Mouse (Mus musculus) forebrain, embryonic 12.5 days (tissue): ENCODE measurements at regions not wholly inside any gene's neighbourhood (a gene's known extent, or its start where the extent isn't known, plus 50 kb on each side); places are given as distances from the start of the nearest gene placed in this dataset.
A peak's percentile ranks its signal among the peaks of the same experiment; 100 is the strongest.

ENCODE experiments used
- ATAC-seq: fragments of 200-750 bp; cut with Nextera tagmentation; 2 replicates; pipeline ENCODE4 v1.8.0; 2017; ENCODE audit warnings: moderate TSS enrichment; ENCODE audit not compliant: low FRiP score
- H3K27ac ChIP-seq: fragments of 300-500 bp; sonication (generic); 2 replicates; pipeline ENCODE4 v1.5.1; 2016; ENCODE audit warnings: mild to moderate bottlenecking
- H3K27me3 ChIP-seq: fragments of 300-500 bp; sonication (generic); 2 replicates; pipeline ENCODE4 v1.6.1; 2016; ENCODE audit warnings: mild to moderate bottlenecking
- H3K36me3 ChIP-seq: fragments of 300-500 bp; sonication (generic); replicated peaks from 2 replicates; pipeline ENCODE4 v1.6.1; 2016; ENCODE audit warnings: mild to moderate bottlenecking
- H3K4me1 ChIP-seq: fragments of 300-500 bp; sonication (generic); 2 replicates; pipeline ENCODE4 v1.6.1; 2016
- H3K4me2 ChIP-seq: fragments of 300-500 bp; sonication (generic); 2 replicates; pipeline ENCODE4 v1.6.1; 2016; ENCODE audit warnings: mild to moderate bottlenecking, moderate library complexity
- H3K4me3 ChIP-seq: fragments of 300-500 bp; sonication (generic); replicated peaks from 2 replicates; pipeline ENCODE4 v1.5.1; 2016; ENCODE audit warnings: mild to moderate bottlenecking
- H3K9ac ChIP-seq: fragments of 300-500 bp; sonication (generic); 2 replicates; pipeline ENCODE4 v1.6.1; 2016; ENCODE audit warnings: mild to moderate bottlenecking
- H3K9me3 ChIP-seq: fragments of 300-500 bp; sonication (generic); 2 replicates; pipeline ENCODE4 v1.6.1; 2016
- WGBS: fragments of 180-500 bp; shearing (Covaris S2); methylation state at CpG from one replicate; pipeline ENCODE4 v1.1.7; 2016; 5-methylcytosine and 5-hydroxymethylcytosine counted together

- peak; percentile 1; the same call in 1 of the 2 replicates for ATAC-seq
- no peaks in the 10 kb centered on the region for H3K27me3 ChIP-seq
- WGBS = under 1% methylated on average over 31 of the region's 31 CpGs
These were observed 63.5 kb upstream of the Ak4 start for GRCm38 (mm10) chr4:101355431-101356092.

DNA sequence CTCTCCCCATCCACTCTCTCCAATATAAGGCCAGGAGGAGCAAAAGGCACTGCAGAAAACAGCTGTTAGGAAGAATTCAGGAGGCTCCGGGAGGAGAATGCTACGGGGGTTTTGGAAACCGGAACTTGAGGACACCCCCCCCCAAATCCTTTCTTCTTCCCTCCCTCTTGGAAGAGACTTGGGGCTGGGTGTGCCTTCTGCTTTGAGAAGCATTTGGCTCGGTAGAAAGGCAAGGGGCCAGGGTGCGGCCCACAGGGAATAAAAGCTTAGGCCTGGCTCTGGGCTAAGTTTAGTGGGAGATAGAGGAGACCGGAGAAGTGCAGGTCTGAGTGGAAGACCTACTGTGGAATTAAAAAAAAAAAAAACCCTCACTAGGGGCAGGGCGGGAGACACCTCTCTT lies 64.1 kb upstream of the Ak4 start:
- Histone ChIP-seq H3K36me3 (no peaks in the 10 kb centered on the region), H3K4me1 (peaks cover 31% of the 10 kb centered on the region), H3K27me3 (no peaks in the 10 kb centered on the region), H3K4me3 (peak overlapping the region; percentile 84), H3K9ac (peak overlapping the region; percentile 94), H3K27ac (no peak overlapping the region), H3K4me2 (peak overlapping the region; percentile 86), H3K9me3 (no peaks in the 10 kb centered on the region)
- 13% methylated on average over 7 of the region's 7 CpGs for WGBS
- no peak for ATAC-seq

More at GRCm38 (mm10) chr4:101355431-101356092, 63.5 kb upstream of the Ak4 start:
- Histone ChIP-seq H3K36me3 (no peaks in the 10 kb centered on the region), H3K4me2 (peak overlapping the region; percentile 86), H3K9ac (peak overlapping the region; percentile 94), H3K4me3 (peak overlapping the region; percentile 84), H3K27ac (peak overlapping the region; percentile 96), H3K4me1 (peaks cover 31% of the 10 kb centered on the region), H3K9me3 (no peaks in the 10 kb centered on the region)

DNA sequence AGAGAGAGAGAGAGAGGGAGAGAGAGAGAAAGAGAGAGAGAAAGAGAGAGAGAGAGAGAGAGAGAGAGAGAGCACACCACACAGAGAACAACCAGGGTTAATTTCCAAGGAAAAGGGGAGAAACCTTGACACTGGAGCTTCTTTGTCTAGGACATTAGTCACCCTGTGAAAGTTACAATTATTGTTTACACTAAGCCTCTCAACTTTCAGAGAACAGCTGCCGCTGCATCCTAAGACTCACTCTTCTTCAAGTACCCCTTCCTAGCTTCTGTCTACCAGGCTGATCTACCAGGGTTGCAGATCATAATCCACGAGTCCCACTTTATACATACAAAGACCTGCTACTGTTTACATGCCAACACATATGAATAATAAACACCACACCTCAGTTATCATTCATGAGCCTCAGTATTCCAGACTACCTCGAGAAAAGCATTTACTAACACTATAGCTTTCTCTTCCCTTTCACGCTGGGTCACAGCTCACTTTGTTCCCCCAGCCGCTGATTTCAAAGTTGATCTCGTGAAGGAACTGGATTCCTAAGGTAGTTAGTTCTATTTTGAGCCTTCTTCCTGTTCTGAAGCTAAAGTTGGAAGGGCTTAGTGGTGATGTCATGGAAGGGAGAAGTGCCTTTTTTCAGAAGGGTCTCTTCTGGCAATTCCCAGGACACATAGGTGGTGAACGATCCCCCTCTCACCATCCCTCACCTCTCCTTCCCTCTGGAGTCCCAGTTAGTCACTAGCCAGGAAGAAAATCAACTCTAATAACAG lies 64.8 kb upstream of the Ak4 start:
- Histone ChIP-seq H3K27ac (no peak overlapping the region), H3K4me2 (peak overlapping the region; percentile 86), H3K9ac (peak overlapping the region; percentile 94), H3K36me3 (no peaks in the 10 kb centered on the region), H3K4me1 (peaks cover 31% of the 10 kb centered on the region), H3K27me3 (no peaks in the 10 kb centered on the region), H3K4me3 (peak overlapping the region; percentile 84), H3K9me3 (no peaks in the 10 kb centered on the region)
- 43% methylated on average over 7 of the region's 7 CpGs for WGBS
- no peak for ATAC-seq

GRCm38 (mm10) chr4:101352178-101352577 lies 66.9 kb upstream of the Ak4 start:
- H3K36me3 ChIP-seq = no peaks in the 10 kb centered on the region
- peaks cover 22% of the 10 kb centered on the region for H3K4me1 ChIP-seq
- H3K4me2 ChIP-seq = no peak overlapping the region
- no peak overlapping the region for H3K9ac ChIP-seq
- ATAC-seq = no peak
- WGBS = 84% methylated on average over 4 of the region's 4 CpGs
- H3K4me3 ChIP-seq = no peak overlapping the region
- H3K27me3 ChIP-seq = no peaks in the 10 kb centered on the region
- no peaks in the 10 kb centered on the region for H3K9me3 ChIP-seq
- no peak overlapping the region for H3K27ac ChIP-seq

GRCm38 (mm10) chr4:101351716-101352115 lies 67.4 kb upstream of the Ak4 start:
- H3K9me3 ChIP-seq = no peaks in the 10 kb centered on the region
- H3K27me3 ChIP-seq = no peaks in the 10 kb centered on the region
- H3K4me3 ChIP-seq = no peak overlapping the region
- no peak for ATAC-seq
- H3K36me3 ChIP-seq = no peaks in the 10 kb centered on the region
- H3K9ac ChIP-seq = no peak overlapping the region
- 95% methylated on average over 3 of the region's 3 CpGs for WGBS
- H3K27ac ChIP-seq = no peak overlapping the region
- no peak overlapping the region for H3K4me2 ChIP-seq
- peaks cover 22% of the 10 kb centered on the region for H3K4me1 ChIP-seq

DNA sequence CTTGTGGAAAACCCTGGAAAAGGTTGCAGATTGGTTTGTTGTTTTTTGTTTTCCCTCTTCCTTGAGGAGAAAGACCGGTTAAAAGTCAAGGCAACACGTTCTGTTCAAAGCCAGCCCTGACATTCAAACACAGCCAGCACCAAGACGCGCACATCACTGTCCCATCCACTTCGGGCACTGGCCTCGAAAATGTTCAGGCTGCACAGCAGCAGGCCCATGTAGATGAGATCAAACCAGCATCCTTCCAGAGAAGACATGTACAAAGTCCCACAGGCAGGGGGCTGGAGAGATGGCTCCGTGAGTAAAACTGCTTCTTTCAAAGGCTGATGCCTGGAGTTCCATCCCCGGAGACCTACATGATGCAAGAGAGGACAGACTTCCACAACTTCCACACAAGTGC lies 68.4 kb upstream of the Ak4 start:
- no peak overlapping the region for H3K9ac ChIP-seq
- no peak overlapping the region for H3K4me2 ChIP-seq
- H3K4me3 ChIP-seq = no peak overlapping the region
- H3K27ac ChIP-seq = no peak overlapping the region
- peaks cover 6% of the 10 kb centered on the region for H3K36me3 ChIP-seq
- H3K9me3 ChIP-seq = no peaks in the 10 kb centered on the region
- H3K27me3 ChIP-seq = no peaks in the 10 kb centered on the region
- WGBS = 92% methylated on average over 8 of the region's 8 CpGs
- ATAC-seq = no peak
- H3K4me1 ChIP-seq = peaks cover 22% of the 10 kb centered on the region

DNA sequence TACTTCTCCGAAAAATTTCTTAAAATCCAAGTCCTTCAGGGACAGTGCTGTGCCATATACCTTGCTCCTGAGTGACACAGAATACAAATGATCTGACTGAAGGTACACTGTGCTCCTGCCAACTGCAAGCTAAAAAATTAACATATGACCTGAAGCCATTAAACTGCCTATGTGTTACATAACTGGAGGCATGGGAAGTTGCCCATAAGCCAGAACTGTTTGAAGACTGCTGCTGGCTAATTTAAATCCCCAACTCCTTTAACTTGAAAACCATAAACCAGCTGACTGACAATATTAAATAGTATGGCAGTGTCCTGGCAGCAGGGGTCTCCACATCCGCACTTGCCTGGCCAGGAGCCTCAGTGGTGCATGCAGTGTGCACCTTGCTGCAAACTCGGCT lies 68.9 kb upstream of the Ak4 start:
- Histone ChIP-seq H3K4me1 (peaks cover 18% of the 10 kb centered on the region), H3K27ac (no peak overlapping the region), H3K4me2 (no peak overlapping the region), H3K27me3 (no peaks in the 10 kb centered on the region), H3K36me3 (peaks cover 10% of the 10 kb centered on the region), H3K9me3 (no peaks in the 10 kb centered on the region), H3K4me3 (no peak overlapping the region), H3K9ac (no peak overlapping the region)
- 93% methylated on average over 3 of the region's 3 CpGs for WGBS
- no peak for ATAC-seq

GRCm38 (mm10) chr4:101349413-101349812 lies 69.7 kb upstream of the Ak4 start:
- Histone ChIP-seq H3K4me1 (peaks cover 10% of the 10 kb centered on the region), H3K9ac (no peak overlapping the region), H3K4me2 (no peak overlapping the region), H3K27ac (no peak overlapping the region), H3K36me3 (peaks cover 11% of the 10 kb centered on the region), H3K27me3 (no peaks in the 10 kb centered on the region), H3K4me3 (no peak overlapping the region), H3K9me3 (no peaks in the 10 kb centered on the region)
- no peak for ATAC-seq
- 32% methylated on average over 4 of the region's 4 CpGs for WGBS

DNA sequence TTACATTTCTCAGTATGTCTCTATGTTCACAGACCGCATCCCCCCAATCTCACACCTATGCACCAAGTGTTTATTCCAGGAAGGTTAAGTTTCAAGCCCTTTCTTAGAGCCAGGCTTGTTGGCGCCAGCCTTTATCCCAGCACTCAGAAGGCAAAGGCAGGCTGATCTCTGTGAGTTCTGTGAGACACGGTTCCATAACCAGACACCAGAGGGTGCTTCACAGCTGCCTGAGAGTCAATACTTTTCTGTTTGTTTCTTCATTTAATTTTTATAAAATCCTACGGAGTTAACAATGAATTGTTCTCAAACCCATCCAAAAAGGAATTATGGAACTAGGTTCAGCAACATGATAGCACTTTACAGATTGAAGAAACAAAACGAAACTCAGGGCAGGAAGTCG lies 71.8 kb upstream of the Ak4 start:
- Histone ChIP-seq H3K36me3 (peaks cover 21% of the 10 kb centered on the region), H3K27me3 (no peaks in the 10 kb centered on the region), H3K4me2 (no peak overlapping the region), H3K9ac (no peak overlapping the region), H3K9me3 (no peaks in the 10 kb centered on the region), H3K4me1 (no peaks in the 10 kb centered on the region; the same call in 1 of the 2 replicates), H3K4me3 (no peak overlapping the region), H3K27ac (no peak overlapping the region)
- ATAC-seq = no peak
- 82% methylated on average over 6 of the region's 6 CpGs for WGBS

- Histone ChIP-seq H3K4me2 (no peak overlapping the region), H3K4me3 (no peak overlapping the region), H3K9me3 (no peaks in the 10 kb centered on the region), H3K27me3 (no peaks in the 10 kb centered on the region), H3K27ac (no peak overlapping the region), H3K9ac (no peak overlapping the region), H3K4me1 (no peaks in the 10 kb centered on the region), H3K36me3 (peaks cover 21% of the 10 kb centered on the region)
- 95% methylated on average over 8 of the region's 8 CpGs for WGBS
- ATAC-seq = no peak
These were observed 76.9 kb upstream of the Ak4 start for GRCm38 (mm10) chr4:101342071-101342762.

DNA sequence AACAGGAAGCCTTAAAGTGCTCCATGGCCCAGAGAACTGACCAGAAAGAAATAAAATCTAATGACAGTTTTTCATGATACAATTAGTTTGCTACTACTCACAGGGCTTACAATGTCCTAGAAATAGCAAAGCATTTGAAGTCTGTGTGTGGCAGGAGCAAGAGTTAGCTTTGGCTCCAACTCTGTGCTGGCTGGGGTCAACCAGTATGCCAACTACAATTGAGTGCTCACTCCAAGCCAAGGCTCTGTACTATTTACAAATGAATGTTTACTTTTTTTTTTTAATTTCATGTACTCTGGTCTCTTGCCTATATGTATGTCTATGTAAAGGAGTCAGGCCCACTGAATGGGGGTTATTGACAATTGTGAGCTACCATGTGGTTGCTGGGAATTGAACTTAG lies 75.7 kb upstream of the Jak1 start:
- no peaks in the 10 kb centered on the region for H3K4me1 ChIP-seq
- no peak overlapping the region for H3K4me3 ChIP-seq

DNA sequence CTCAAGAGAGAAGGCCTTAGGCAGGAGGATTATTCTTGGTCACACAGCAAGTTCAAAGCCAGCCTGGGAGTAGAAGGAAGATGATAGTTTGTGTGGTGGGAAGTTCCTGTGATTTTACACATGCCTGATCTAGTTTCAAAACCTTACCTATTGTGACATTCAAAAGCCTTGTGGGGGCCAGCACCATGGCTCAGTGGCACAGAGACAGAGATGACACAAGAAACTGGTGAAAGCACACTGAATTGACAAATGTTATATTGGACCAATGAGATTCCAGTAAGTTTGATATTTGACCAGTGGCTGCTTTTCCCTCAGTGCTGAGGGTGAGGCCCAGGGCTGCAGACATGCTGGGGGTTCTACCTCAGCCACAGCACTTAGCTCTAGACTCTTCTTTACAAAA lies 73.1 kb upstream of the Jak1 start:
- no peak for ATAC-seq
- no peaks in the 10 kb centered on the region for H3K9me3 ChIP-seq
- no peaks in the 10 kb centered on the region for H3K4me1 ChIP-seq
- no peaks in the 10 kb centered on the region for H3K36me3 ChIP-seq
- no peak overlapping the region for H3K4me3 ChIP-seq
- no peak overlapping the region for H3K9ac ChIP-seq
- no peak overlapping the region for H3K27ac ChIP-seq
- no peaks in the 10 kb centered on the region for H3K27me3 ChIP-seq
- H3K4me2 ChIP-seq = no peak overlapping the region

More for the DNA sequence above, 75.7 kb upstream of the Jak1 start:
- no peaks in the 10 kb centered on the region for H3K27me3 ChIP-seq
- H3K9me3 ChIP-seq = no peaks in the 10 kb centered on the region
- H3K9ac ChIP-seq = no peak overlapping the region
- no peak overlapping the region for H3K27ac ChIP-seq
- H3K36me3 ChIP-seq = peaks cover 16% of the 10 kb centered on the region
- ATAC-seq = no peak
- no peak overlapping the region for H3K4me2 ChIP-seq
